17 mouse cellular contexts compared by ENCODE assay signal in the genomic region with DNA sequence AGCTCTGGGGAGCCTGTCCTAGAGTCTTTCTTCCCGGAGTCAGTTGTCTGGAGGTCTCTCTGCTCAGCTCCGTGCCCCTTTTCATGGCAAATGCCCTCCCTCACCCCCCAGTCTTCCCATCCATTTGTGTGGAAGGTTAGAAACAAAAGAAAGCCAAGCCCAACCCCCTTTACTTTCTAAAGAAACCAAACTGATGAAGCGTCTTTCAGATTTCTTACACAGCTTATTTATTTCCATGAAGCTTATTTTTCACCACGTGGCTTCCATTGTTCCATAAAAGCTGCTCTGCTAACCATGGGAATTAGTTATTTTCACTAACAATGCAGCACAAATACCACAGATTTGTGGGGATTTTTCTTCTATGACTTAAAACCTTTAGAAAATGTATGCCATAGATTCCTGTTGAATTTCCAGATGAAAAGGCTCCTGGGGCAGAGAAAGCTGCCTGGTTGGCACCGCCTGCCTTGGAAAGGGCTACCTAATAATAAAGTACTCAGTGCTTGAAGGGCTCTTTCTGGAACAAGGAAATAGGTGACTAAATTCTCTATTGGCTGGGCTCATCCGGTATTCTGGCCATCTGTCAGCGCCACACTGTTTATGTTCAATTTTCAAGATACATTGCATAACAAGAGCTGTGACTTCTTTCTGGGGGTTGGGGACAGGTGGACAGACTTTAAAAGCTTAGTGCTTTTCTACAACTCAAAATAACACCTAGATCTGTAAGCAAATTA.
DNase-seq lines count a peak whose midpoint lies in the region; ATAC-seq lines count a peak whose summit lies in the region.
"Had no signal": no experiment of that assay in that cellular context is flagged by ENCODE, and none has a peak within 500 bp of the region (broad histone marks: within the 10 kb centered on the region; RNA-seq: fewer than 3 reads in every experiment).

No protein-coding gene starts in this region.

- H3K4me1 ChIP-seq in forebrain, embryonic 10.5 days, result peaks cover 10% of the 10 kb centered on the region
- peaks cover 6% of the 10 kb centered on the region for H3K4me1 ChIP-seq in forebrain, embryonic 15.5 days
- 0 out of 2 replicates have a peak, but pooled peaks cover 2% of the 10 kb centered on the region for H3K4me1 ChIP-seq in neural tube, embryonic 13.5 days (replicated peaks)
- H3K4me1 ChIP-seq in forebrain, embryonic 11.5 days (replicated peaks; ENCODE audit: control insufficient read depth, insufficient read depth, low read length), result no peaks in the 10 kb centered on the region; the same call in 1 of the 2 replicates
- H3K4me1 ChIP-seq: liver, embryonic 12.5 days; stomach, embryonic 15.5 days had no signal

- WGBS in forebrain, embryonic 10.5 days, result 38% methylated on average over 7 of the region's 7 CpGs
- WGBS in forebrain, embryonic 15.5 days, result 14% methylated on average over 7 of the region's 7 CpGs
- 35% methylated on average over 7 of the region's 7 CpGs for WGBS in neural tube, embryonic 13.5 days
- 25% methylated on average over 7 of the region's 7 CpGs for WGBS in forebrain, embryonic 11.5 days

- no peak overlapping the region for H3K4me2 ChIP-seq in forebrain, embryonic 15.5 days (replicated peaks)
- H3K4me2 ChIP-seq in neural tube, embryonic 13.5 days, result no peak overlapping the region
- no peak overlapping the region for H3K4me2 ChIP-seq in forebrain, embryonic 11.5 days (ENCODE audit: low read depth, low read length, severe bottlenecking)
- H3K4me2 ChIP-seq: heart, embryonic 11.5 days; liver, embryonic 12.5 days; stomach, embryonic 15.5 days had no signal

- no peak overlapping the region for H3K4me3 ChIP-seq in forebrain, embryonic 10.5 days
- H3K4me3 ChIP-seq in forebrain, embryonic 15.5 days, result no peak overlapping the region
- H3K4me3 ChIP-seq in neural tube, embryonic 13.5 days, result no peak overlapping the region
- no peak overlapping the region for H3K4me3 ChIP-seq in forebrain, embryonic 11.5 days (ENCODE audit: low read depth, low read length)
- H3K4me3 ChIP-seq: liver, embryonic 12.5 days; stomach, embryonic 15.5 days had no signal

- peak overlapping the region; percentile 68 for H3K27ac ChIP-seq in forebrain, embryonic 10.5 days
- H3K27ac ChIP-seq in forebrain, embryonic 15.5 days (replicated peaks), result no peak overlapping the region
- H3K27ac ChIP-seq in neural tube, embryonic 13.5 days (replicated peaks), result 0 out of 2 replicates have a peak overlapping the region, but pooled peaks have one; percentile 5
- H3K27ac ChIP-seq in forebrain, embryonic 11.5 days (ENCODE audit: low read depth, low read length), result 0 out of 2 replicates have a peak overlapping the region, but pooled peaks have one; percentile 8
- H3K27ac ChIP-seq: liver, embryonic 12.5 days; macrophage; stomach, embryonic 15.5 days had no signal

- no peak for ATAC-seq in forebrain, embryonic 15.5 days (replicated peaks)
- no peak for ATAC-seq in neural tube, embryonic 13.5 days (ENCODE audit: low read depth)
- ATAC-seq in forebrain, embryonic 11.5 days (replicated peaks; ENCODE audit: low FRiP score), result 0 out of 2 replicates have a peak, but pooled peaks have one; percentile 56
- ATAC-seq: liver, embryonic 12.5 days had no signal

- H3K36me3 ChIP-seq in forebrain, embryonic 10.5 days (replicated peaks), result no peaks in the 10 kb centered on the region
- no peaks in the 10 kb centered on the region for H3K36me3 ChIP-seq in forebrain, embryonic 15.5 days
- H3K36me3 ChIP-seq in neural tube, embryonic 13.5 days, result no peaks in the 10 kb centered on the region
- H3K36me3 ChIP-seq in forebrain, embryonic 11.5 days (ENCODE audit: control insufficient read depth, insufficient read depth, low read length), result no peaks in the 10 kb centered on the region
- H3K36me3 ChIP-seq: liver, embryonic 12.5 days; stomach, embryonic 15.5 days had no signal

- no peak overlapping the region for H3K9ac ChIP-seq in forebrain, embryonic 15.5 days (replicated peaks)
- H3K9ac ChIP-seq in neural tube, embryonic 13.5 days, result no peak overlapping the region
- no peak overlapping the region for H3K9ac ChIP-seq in forebrain, embryonic 11.5 days (ENCODE audit: low read length)
- H3K9ac ChIP-seq: liver, embryonic 12.5 days; stomach, embryonic 15.5 days had no signal

- no peaks in the 10 kb centered on the region for H3K9me3 ChIP-seq in forebrain, embryonic 10.5 days
- H3K9me3 ChIP-seq in forebrain, embryonic 15.5 days, result no peaks in the 10 kb centered on the region
- H3K9me3 ChIP-seq in neural tube, embryonic 13.5 days, result no peaks in the 10 kb centered on the region
- H3K9me3 ChIP-seq in forebrain, embryonic 11.5 days (ENCODE audit: control insufficient read depth, low read length), result no peaks in the 10 kb centered on the region
- H3K9me3 ChIP-seq: liver, embryonic 12.5 days; stomach, embryonic 15.5 days had no signal

- DNase-seq in forebrain, embryonic 10.5 days (ENCODE audit: extremely low spot score, low spot score), result no peak
- no peak for DNase-seq in neural tube, embryonic 10.5 days (ENCODE audit: extremely low spot score, low spot score)
- DNase-seq in forebrain, embryonic 11.5 days (ENCODE audit: low spot score), result no peak
- DNase-seq in urinary bladder, postnatal 36 days (ENCODE audit: low spot score in 2 of 2), result no peak
- DNase-seq in adrenal gland, adult 18-20 months (ENCODE audit: low spot score in 2 of 2), result no peak
- DNase-seq in liver, result no peak
- DNase-seq: gastrocnemius, postnatal 14 days; heart, postnatal 4 days; kidney, adult 11 months; kidney, postnatal 25 days; thymus, postnatal 14 days had no signal

- H3K27me3 ChIP-seq in forebrain, embryonic 10.5 days (ENCODE audit: poor library complexity, severe bottlenecking), result no peaks in the 10 kb centered on the region
- H3K27me3 ChIP-seq in forebrain, embryonic 15.5 days, result no peaks in the 10 kb centered on the region
- H3K27me3 ChIP-seq in neural tube, embryonic 13.5 days, result no peaks in the 10 kb centered on the region
- no peaks in the 10 kb centered on the region for H3K27me3 ChIP-seq in forebrain, embryonic 11.5 days (ENCODE audit: control insufficient read depth, insufficient read depth, low read length)
- H3K27me3 ChIP-seq: liver, embryonic 12.5 days; stomach, embryonic 15.5 days had no signal
